Mouse (Mus musculus) ES-E14 (cell line): ENCODE measurements around the gene Tpte. TPM values are rescaled to one million over a fixed set of nuclear protein-coding genes. Genes with fewer than 3 reads are reported as not detected.

Experiments
- DNase-seq: peaks from one replicate; pipeline ENCODE4 v3.0.0-alpha.2; 2013; ENCODE audit warnings: low read depth, low spot score
- H3K27ac ChIP-seq: 2 replicates; pipeline ENCODE4 v1.5.1; 2012; ENCODE audit warnings: low read depth, mild to moderate bottlenecking, low read length, moderate library complexity, mixed read lengths; ENCODE audit not compliant: poor library complexity, insufficient read depth, severe bottlenecking
- H3K36me3 ChIP-seq: 2 replicates; pipeline ENCODE4 v1.6.1; 2012; ENCODE audit warnings: mild to moderate bottlenecking, low read length, moderate library complexity, mixed read lengths; ENCODE audit not compliant: control insufficient read depth, poor library complexity, insufficient read depth, severe bottlenecking
- H3K4me1 ChIP-seq, 2 experiments: fragments of 150-350 bp in 1 of 2; sonication (generic) in 1 of 2; 2 replicates each; pipeline ENCODE4 v1.6.1; 2012; ENCODE audit warnings: low read length in 2 of 2, mild to moderate bottlenecking in 1 of 2, mixed read lengths in 1 of 2; ENCODE audit not compliant: control insufficient read depth in 2 of 2, insufficient read depth in 2 of 2, poor library complexity in 1 of 2
- H3K4me3 ChIP-seq, 2 experiments: fragments of 150-350 bp in 1 of 2; sonication (generic) in 1 of 2; 2 replicates each; pipeline ENCODE4 v1.5.1; 2012; ENCODE audit warnings: low read length in 2 of 2, low read depth in 1 of 2, mild to moderate bottlenecking in 1 of 2, mixed read lengths in 1 of 2; ENCODE audit not compliant: insufficient read depth in 1 of 2, poor library complexity in 1 of 2, severe bottlenecking in 1 of 2
- H3K9ac ChIP-seq: 2 replicates; pipeline ENCODE4 v1.6.1; 2012; ENCODE audit warnings: low read depth, mild to moderate bottlenecking, low read length, mixed read lengths; ENCODE audit not compliant: poor library complexity, insufficient read depth, severe bottlenecking
- H3K9me3 ChIP-seq: fragments of 150-350 bp; sonication (generic); 2 replicates; pipeline ENCODE4 v1.6.1; 2012; ENCODE audit warnings: low read depth, mild to moderate bottlenecking, low read length; ENCODE audit not compliant: control insufficient read depth, insufficient read depth
- CHD2 ChIP-seq: IDR thresholded peaks from 2 replicates; pipeline ENCODE4 v1.6.1; 2014; ENCODE audit warnings: mild to moderate bottlenecking, low read depth, low read length, inconsistent platforms
- HCFC1 ChIP-seq: IDR thresholded peaks from 2 replicates; pipeline ENCODE4 v1.6.1; 2012; ENCODE audit warnings: low read length, inconsistent platforms, borderline replicate concordance; ENCODE audit not compliant: insufficient read depth
- MAFK ChIP-seq: IDR thresholded peaks from 2 replicates; pipeline ENCODE4 v1.6.1; 2014; ENCODE audit warnings: mild to moderate bottlenecking, low read depth, low read length, inconsistent platforms; ENCODE audit not compliant: insufficient read depth
- ZC3H11A ChIP-seq: IDR thresholded peaks from 2 replicates; pipeline ENCODE4 v1.6.1; 2012; ENCODE audit warnings: low read depth, mild to moderate bottlenecking, inconsistent platforms, low read length, borderline replicate concordance
- ZNF384 ChIP-seq: IDR thresholded peaks from 2 replicates; pipeline ENCODE4 v1.6.1; 2012; ENCODE audit warnings: low read depth, low read length, inconsistent platforms
- in situ Hi-C, 2 experiments: fragments of 600-800 bp; cut with MboI; formaldehyde crosslinking; loops; one replicate each; pipeline ENCODE4 v1.15.1; 2025; ENCODE audit warnings: low sequenced_read_pairs in 2 of 2, inconsistent platforms in 1 of 2; ENCODE audit not compliant: unreplicated experiment in 2 of 2
- total RNA-seq: library from RNA; depleted of rRNA; stranded (reverse); fragments of 300-350 nt; gene quantifications from 2 replicates; pipeline ENCODE4 v1.2.3, GENCODE M21; 2012

Tpte gene
- total RNA-seq, 1 experiment, result not detected

DNA sequence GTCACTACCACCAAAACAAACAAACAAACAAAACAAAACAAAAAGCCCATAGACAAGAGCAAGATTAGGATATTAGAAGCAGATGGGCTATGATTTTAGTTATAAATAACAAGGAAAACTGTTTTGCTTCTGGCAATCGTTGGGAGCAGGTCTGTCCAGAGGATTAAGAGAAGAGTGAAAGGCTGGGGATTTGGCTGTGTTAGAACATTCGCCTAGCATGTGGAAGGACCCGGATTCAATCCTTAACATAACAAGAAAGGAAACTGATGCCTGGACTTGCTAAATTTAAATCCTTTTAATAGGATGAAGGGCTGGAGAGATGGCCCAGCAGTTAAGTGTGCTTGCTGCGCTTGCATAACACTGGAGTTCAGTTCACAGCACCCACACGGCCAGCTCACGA lies 18.9 kb upstream of the Tpte start:
- DNase-seq, result no peak

DNA sequence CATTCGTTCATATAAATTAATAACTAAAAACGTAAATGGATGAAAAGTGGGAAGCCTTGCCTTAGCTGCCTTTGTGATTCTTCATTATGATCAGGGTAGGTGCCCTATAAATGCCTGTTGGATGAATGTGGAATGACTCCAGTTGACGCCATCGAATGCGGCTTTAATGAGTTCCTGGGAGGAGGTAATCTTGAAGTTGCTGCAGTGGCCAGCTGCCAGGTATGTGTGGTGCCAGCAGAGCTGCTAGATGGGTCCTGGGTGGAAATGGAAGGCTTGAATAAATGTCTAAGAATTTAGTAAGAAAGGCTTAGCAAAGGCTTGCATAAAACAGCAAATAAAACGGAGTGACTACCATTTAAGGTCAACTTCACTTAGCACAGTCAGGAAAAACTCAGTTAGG lies 18.5 kb upstream of the Tpte start:
- H3K36me3 ChIP-seq, result no peaks in the 10 kb centered on the region
- no peak overlapping the region for H3K27ac ChIP-seq
- no peak overlapping the region for H3K4me3 ChIP-seq
- peaks cover 0 to 3% of the 10 kb centered on the region in 2 experiments; a peak in 1 of 4 replicates for H3K4me1 ChIP-seq
- DNase-seq, result no peak
- no peak overlapping the region for H3K9ac ChIP-seq
- H3K9me3 ChIP-seq, result no peaks in the 10 kb centered on the region
- TF ChIP-seq ZNF384 (no peak), CHD2 (no peak)
- in situ Hi-C loops, result no loop called here

More for the DNA sequence above, 18.9 kb upstream of the Tpte start:
- Histone ChIP-seq H3K4me3 (no peak overlapping the region), H3K4me1 (peaks cover 0 to 3% of the 10 kb centered on the region in 2 experiments; a peak in 1 of 4 replicates), H3K36me3 (no peaks in the 10 kb centered on the region), H3K27ac (no peak overlapping the region), H3K9me3 (no peaks in the 10 kb centered on the region), H3K9ac (no peak overlapping the region)
- TF ChIP-seq ZC3H11A (no peak), MAFK (no peak), CHD2 (no peak), HCFC1 (no peak), ZNF384 (no peak)
- in situ Hi-C loops, result no loop called here

DNA sequence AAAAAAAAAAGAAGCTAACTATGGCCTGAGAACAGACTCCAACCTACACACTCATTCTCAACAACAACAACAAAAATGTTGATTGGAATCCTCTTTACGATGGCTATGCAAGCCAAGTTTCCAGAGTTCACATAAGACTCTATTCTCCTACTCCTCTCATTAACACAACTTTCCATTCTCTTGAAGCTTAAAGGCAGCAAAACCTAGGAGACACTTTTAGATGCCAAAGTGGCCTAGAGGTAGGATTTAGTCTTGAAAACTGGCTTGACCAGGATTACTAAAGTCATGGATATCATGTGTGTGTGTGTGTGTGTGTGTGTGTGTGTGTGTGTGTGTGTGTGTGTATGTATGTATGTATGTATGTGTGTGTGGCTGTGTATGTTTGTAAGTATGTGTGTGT lies 18.0 kb upstream of the Tpte start:
- Histone ChIP-seq H3K9ac (no peak overlapping the region), H3K27ac (no peak overlapping the region), H3K4me3 (no peak overlapping the region), H3K36me3 (no peaks in the 10 kb centered on the region), H3K4me1 (peaks cover 0 to 1% of the 10 kb centered on the region in 2 experiments; a peak in 1 of 4 replicates), H3K9me3 (no peaks in the 10 kb centered on the region)
- no peak for TF ChIP-seq ZNF384
- TF ChIP-seq MAFK, result no peak
- no peak for TF ChIP-seq CHD2
- TF ChIP-seq HCFC1, result no peak
- TF ChIP-seq ZC3H11A, result no peak
- no peak for DNase-seq
- in situ Hi-C loops, result no loop called here

DNA sequence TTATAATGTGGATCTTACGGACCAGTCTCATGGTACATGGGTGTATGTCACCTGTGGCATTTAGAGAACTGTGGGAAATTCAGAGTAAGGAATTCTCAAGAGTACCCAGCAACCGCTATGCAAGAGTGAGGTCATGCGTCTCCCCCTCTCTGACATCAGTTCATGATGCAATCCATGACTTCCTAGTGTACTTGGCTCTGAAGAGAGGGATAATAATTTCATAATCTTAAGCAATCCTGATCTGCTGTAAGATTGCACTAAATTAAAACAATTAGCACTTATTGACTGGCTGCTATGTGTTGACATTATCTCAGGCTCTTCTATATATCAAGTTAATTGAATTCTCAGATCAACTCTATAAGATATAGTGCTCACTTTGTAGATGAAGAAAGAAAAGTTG lies 16.4 kb upstream of the Tpte start:
- H3K9me3 ChIP-seq, result no peaks in the 10 kb centered on the region
- H3K36me3 ChIP-seq, result no peaks in the 10 kb centered on the region
- TF ChIP-seq ZC3H11A, result no peak
- TF ChIP-seq MAFK, result no peak
- no peak for TF ChIP-seq ZNF384
- TF ChIP-seq HCFC1, result no peak
- H3K4me1 ChIP-seq, result no peaks in the 10 kb centered on the region; a peak in 1 of 4 replicates
- no peak overlapping the region for H3K27ac ChIP-seq
- H3K9ac ChIP-seq, result no peak overlapping the region
- in situ Hi-C loops, result no loop called here
- no peak for DNase-seq
- H3K4me3 ChIP-seq, result no peak overlapping the region

DNA sequence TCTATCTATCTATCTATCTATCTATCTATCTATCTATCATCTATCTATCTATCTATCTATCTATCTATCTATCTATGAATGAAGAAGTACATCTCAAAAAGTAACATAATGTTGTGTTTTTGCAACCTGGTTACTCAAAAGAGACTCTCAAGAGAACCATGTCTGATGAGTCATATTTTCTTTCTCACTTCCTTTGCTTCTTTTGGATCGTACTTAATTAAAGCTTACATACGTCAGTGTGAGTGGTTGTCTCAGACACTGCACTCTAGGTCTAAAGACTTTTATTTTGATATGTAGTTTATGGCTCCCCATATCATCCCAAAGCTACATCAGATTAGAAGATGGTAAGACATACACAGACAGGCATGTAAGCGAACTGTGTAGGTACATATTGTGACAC lies 10.1 kb upstream of the Tpte start:
- Histone ChIP-seq H3K36me3 (no peaks in the 10 kb centered on the region), H3K9me3 (no peaks in the 10 kb centered on the region), H3K27ac (no peak overlapping the region), H3K4me1 (no peaks in the 10 kb centered on the region; a peak in 1 of 4 replicates), H3K4me3 (no peak overlapping the region), H3K9ac (no peak overlapping the region)
- no peak for TF ChIP-seq CHD2
- TF ChIP-seq ZNF384, result no peak
- no peak for TF ChIP-seq ZC3H11A
- TF ChIP-seq MAFK, result no peak
- TF ChIP-seq HCFC1, result no peak
- in situ Hi-C loops, result no loop called here
- DNase-seq, result no peak
